Mouse (Mus musculus): ENCODE measurements around the gene Mbnl1. TPM values are rescaled to one million over a fixed set of nuclear protein-coding genes. Genes with fewer than 3 reads are reported as not detected.
"Not testable (repeated sequence)": the region's sequence is repeated elsewhere in the genome, so short reads cannot be mapped to it uniquely, and the experiment has no call there.

Gene Mbnl1
- polyA plus RNA-seq, 1 experiment from 2014 or later, result 106 TPM

GRCm38 (mm10) chr3:60485987-60486712, 13.5 kb downstream of the Mbnl1 start:
- WGBS, result 79% methylated on average over 4 of the region's 4 CpGs
- no peak for ATAC-seq (ENCODE audit: insufficient read depth, low FRiP score)
- H3K27me3 ChIP-seq (ENCODE audit: control insufficient read depth, insufficient read depth, low read length), result no peaks in the 10 kb centered on the region
- no peaks in the 10 kb centered on the region for H3K36me3 ChIP-seq (ENCODE audit: control insufficient read depth, insufficient read depth, low read length)
- no peak overlapping the region for H3K4me2 ChIP-seq (ENCODE audit: low read depth, low read length)
- H3K4me3 ChIP-seq (replicated peaks; ENCODE audit: low read length), result no peak overlapping the region
- H3K4me1 ChIP-seq (ENCODE audit: control insufficient read depth, insufficient read depth, low read length), result no peaks in the 10 kb centered on the region
- no peaks in the 10 kb centered on the region for H3K9me3 ChIP-seq (replicated peaks; ENCODE audit: control insufficient read depth, low read length)
- no peak overlapping the region for H3K27ac ChIP-seq (ENCODE audit: low read length)
- H3K9ac ChIP-seq (ENCODE audit: low read length), result no peak overlapping the region

- ATAC-seq (ENCODE audit: insufficient read depth, low FRiP score), result no peak
- Histone ChIP-seq H3K36me3 (ENCODE audit: control insufficient read depth, insufficient read depth, low read length) (no peaks in the 10 kb centered on the region), H3K4me2 (ENCODE audit: low read depth, low read length) (no peak overlapping the region), H3K9ac (ENCODE audit: low read length) (no peak overlapping the region), H3K9me3 (replicated peaks; ENCODE audit: control insufficient read depth, low read length) (no peaks in the 10 kb centered on the region), H3K27ac (ENCODE audit: low read length) (no peak overlapping the region), H3K4me1 (ENCODE audit: control insufficient read depth, insufficient read depth, low read length) (no peaks in the 10 kb centered on the region), H3K4me3 (replicated peaks; ENCODE audit: low read length) (no peak overlapping the region), H3K27me3 (ENCODE audit: control insufficient read depth, insufficient read depth, low read length) (no peaks in the 10 kb centered on the region)
- 79% methylated on average over 3 of the region's 3 CpGs for WGBS
Measured at GRCm38 (mm10) chr3:60486713-60487170, 14.1 kb downstream of the Mbnl1 start.

- Histone ChIP-seq H3K9me3 (replicated peaks; ENCODE audit: control insufficient read depth, low read length) (no peaks in the 10 kb centered on the region), H3K4me3 (replicated peaks; ENCODE audit: low read length) (no peak overlapping the region), H3K36me3 (ENCODE audit: control insufficient read depth, insufficient read depth, low read length) (no peaks in the 10 kb centered on the region), H3K4me2 (ENCODE audit: low read depth, low read length) (no peak overlapping the region), H3K27me3 (ENCODE audit: control insufficient read depth, insufficient read depth, low read length) (no peaks in the 10 kb centered on the region), H3K27ac (ENCODE audit: low read length) (no peak overlapping the region), H3K9ac (ENCODE audit: low read length) (no peak overlapping the region), H3K4me1 (ENCODE audit: control insufficient read depth, insufficient read depth, low read length) (no peaks in the 10 kb centered on the region)
- no peak for ATAC-seq (ENCODE audit: insufficient read depth, low FRiP score)
- WGBS, result 91% methylated on average over 6 of the region's 6 CpGs
Measured at GRCm38 (mm10) chr3:60489509-60489908, 16.9 kb downstream of the Mbnl1 start.

- H3K9me3 ChIP-seq (replicated peaks; ENCODE audit: control insufficient read depth, low read length); H3K4me3 ChIP-seq (replicated peaks; ENCODE audit: low read length); ATAC-seq (ENCODE audit: insufficient read depth, low FRiP score); H3K27me3 ChIP-seq (ENCODE audit: control insufficient read depth, insufficient read depth, low read length); H3K4me2 ChIP-seq (ENCODE audit: low read depth, low read length); H3K36me3 ChIP-seq (ENCODE audit: control insufficient read depth, insufficient read depth, low read length); H3K27ac ChIP-seq (ENCODE audit: low read length); H3K9ac ChIP-seq (ENCODE audit: low read length): not testable (repeated sequence)
- H3K4me1 ChIP-seq (ENCODE audit: control insufficient read depth, insufficient read depth, low read length), result peaks cover 13% of the 10 kb centered on the region
- WGBS, result 60% methylated on average over 8 of the region's 16 CpGs
Measured at GRCm38 (mm10) chr3:60494774-60495535, 22.3 kb downstream of the Mbnl1 start.

GRCm38 (mm10) chr3:60496197-60496596, 23.6 kb downstream of the Mbnl1 start:
- WGBS, result 76% methylated on average over 5 of the region's 5 CpGs
- H3K4me2 ChIP-seq (ENCODE audit: low read depth, low read length), result no peak overlapping the region

GRCm38 (mm10) chr3:60498151-60498550, 25.5 kb downstream of the Mbnl1 start:
- Histone ChIP-seq H3K27me3 (ENCODE audit: control insufficient read depth, insufficient read depth, low read length) (no peaks in the 10 kb centered on the region), H3K4me2 (ENCODE audit: low read depth, low read length) (no peak overlapping the region), H3K36me3 (ENCODE audit: control insufficient read depth, insufficient read depth, low read length) (no peaks in the 10 kb centered on the region), H3K9me3 (replicated peaks; ENCODE audit: control insufficient read depth, low read length) (no peaks in the 10 kb centered on the region), H3K4me3 (replicated peaks; ENCODE audit: low read length) (no peak overlapping the region), H3K4me1 (ENCODE audit: control insufficient read depth, insufficient read depth, low read length) (peaks cover 18% of the 10 kb centered on the region), H3K27ac (ENCODE audit: low read length) (no peak overlapping the region), H3K9ac (ENCODE audit: low read length) (no peak overlapping the region)
- 81% methylated on average over 2 of the region's 2 CpGs for WGBS
- no peak for ATAC-seq (ENCODE audit: insufficient read depth, low FRiP score)

More at GRCm38 (mm10) chr3:60496197-60496596, 23.6 kb downstream of the Mbnl1 start:
- no peaks in the 10 kb centered on the region for H3K27me3 ChIP-seq (ENCODE audit: control insufficient read depth, insufficient read depth, low read length)
- H3K27ac ChIP-seq (ENCODE audit: low read length), result no peak overlapping the region
- ATAC-seq (ENCODE audit: insufficient read depth, low FRiP score), result no peak
- H3K9me3 ChIP-seq (replicated peaks; ENCODE audit: control insufficient read depth, low read length), result no peaks in the 10 kb centered on the region
- H3K4me1 ChIP-seq (ENCODE audit: control insufficient read depth, insufficient read depth, low read length), result peaks cover 17% of the 10 kb centered on the region
- no peak overlapping the region for H3K9ac ChIP-seq (ENCODE audit: low read length)
- H3K36me3 ChIP-seq (ENCODE audit: control insufficient read depth, insufficient read depth, low read length), result no peaks in the 10 kb centered on the region
- no peak overlapping the region for H3K4me3 ChIP-seq (replicated peaks; ENCODE audit: low read length)

- peaks cover 22% of the 10 kb centered on the region for H3K4me1 ChIP-seq (ENCODE audit: control insufficient read depth, insufficient read depth, low read length)
- peak overlapping the region; percentile 80 for H3K4me2 ChIP-seq (ENCODE audit: low read depth, low read length)
- H3K27me3 ChIP-seq (ENCODE audit: control insufficient read depth, insufficient read depth, low read length), result no peaks in the 10 kb centered on the region
- no peak overlapping the region for H3K4me3 ChIP-seq (replicated peaks; ENCODE audit: low read length)
- peak overlapping the region; percentile 99 for H3K27ac ChIP-seq (ENCODE audit: low read length)
- H3K9me3 ChIP-seq (replicated peaks; ENCODE audit: control insufficient read depth, low read length), result no peaks in the 10 kb centered on the region
- ATAC-seq (ENCODE audit: insufficient read depth, low FRiP score), result no peak
- 70% methylated on average over 3 of the region's 3 CpGs for WGBS
- no peaks in the 10 kb centered on the region for H3K36me3 ChIP-seq (ENCODE audit: control insufficient read depth, insufficient read depth, low read length)
- H3K9ac ChIP-seq (ENCODE audit: low read length), result 0 out of 2 replicates have a peak overlapping the region, but pooled peaks have one; percentile 39
Measured at GRCm38 (mm10) chr3:60498646-60499045, 26.0 kb downstream of the Mbnl1 start.

- Histone ChIP-seq H3K4me2 (ENCODE audit: low read depth, low read length) (peak overlapping the region; percentile 80), H3K9me3 (replicated peaks; ENCODE audit: control insufficient read depth, low read length) (no peaks in the 10 kb centered on the region), H3K4me3 (replicated peaks; ENCODE audit: low read length) (no peak overlapping the region; the same call in 1 of the 2 replicates), H3K36me3 (ENCODE audit: control insufficient read depth, insufficient read depth, low read length) (no peaks in the 10 kb centered on the region), H3K4me1 (ENCODE audit: control insufficient read depth, insufficient read depth, low read length) (peaks cover 24% of the 10 kb centered on the region), H3K27me3 (ENCODE audit: control insufficient read depth, insufficient read depth, low read length) (no peaks in the 10 kb centered on the region), H3K27ac (ENCODE audit: low read length) (peak overlapping the region; percentile 99), H3K9ac (ENCODE audit: low read length) (0 out of 2 replicates have a peak overlapping the region, but pooled peaks have one; percentile 39)
- 24% methylated on average over 6 of the region's 6 CpGs for WGBS
- peak; percentile 11; the same call in 1 of the 2 replicates for ATAC-seq (ENCODE audit: insufficient read depth, low FRiP score)
Measured at GRCm38 (mm10) chr3:60499157-60499578, 26.5 kb downstream of the Mbnl1 start.
